Mouse (Mus musculus) spleen, adult 2 months (tissue): ENCODE measurements around the gene Gnb1l. TPM values are rescaled to one million over a fixed set of nuclear protein-coding genes. Genes with fewer than 3 reads are reported as not detected.

Experiments used
- DNase-seq, 2 experiments: peaks; one replicate each; pipeline versions ENCODE4 v3.0.0 to v3.0.0-alpha.2; 2012 to 2021; ENCODE audit warnings: low spot score in 2 of 2, low read depth in 1 of 2
- H3K27ac ChIP-seq: fragments of 200-500 bp; 2 replicates; pipeline ENCODE4 v1.5.1; 2012; ENCODE audit warnings: low read length, inconsistent platforms; ENCODE audit not compliant: insufficient read depth
- H3K27me3 ChIP-seq: fragments of 200-500 bp; 2 replicates; pipeline ENCODE4 v1.6.1; 2012; ENCODE audit warnings: mild to moderate bottlenecking, moderate library complexity, low read length, inconsistent platforms; ENCODE audit not compliant: control insufficient read depth, insufficient read depth
- H3K36me3 ChIP-seq: fragments of 200-500 bp; 2 replicates; pipeline ENCODE4 v1.6.1; 2012; ENCODE audit warnings: mild to moderate bottlenecking, low read length, inconsistent platforms; ENCODE audit not compliant: control insufficient read depth, insufficient read depth
- H3K4me1 ChIP-seq: fragments of 200-500 bp; 2 replicates; pipeline ENCODE4 v1.6.1; 2011; ENCODE audit warnings: inconsistent platforms; ENCODE audit not compliant: control insufficient read depth, insufficient read depth, insufficient read length
- H3K4me3 ChIP-seq: fragments of 200-500 bp; 2 replicates; pipeline ENCODE4 v1.5.1; 2011; ENCODE audit warnings: mild to moderate bottlenecking, inconsistent platforms; ENCODE audit not compliant: insufficient read depth, insufficient read length; ENCODE audit errors: extremely low read depth
- CTCF ChIP-seq: fragments of 200-500 bp; IDR thresholded peaks from 2 replicates; pipeline ENCODE4 v1.5.1; 2011; ENCODE audit warnings: mild to moderate bottlenecking, inconsistent platforms; ENCODE audit not compliant: insufficient read depth, insufficient read length, insufficient replicate concordance; ENCODE audit errors: extremely low read depth
- POLR2A ChIP-seq: fragments of 200-500 bp; IDR thresholded peaks from 2 replicates; pipeline ENCODE4 v1.6.1; 2011; ENCODE audit warnings: low read depth, low read length, inconsistent platforms
- WGBS: fragments of 180-500 bp; shearing (Covaris S2); methylation state at CpG from one replicate; pipeline ENCODE4 v1.1.7; 2018; 5-methylcytosine and 5-hydroxymethylcytosine counted together
- polyA plus RNA-seq: library from polyadenylated mRNA; depleted of rRNA; stranded (reverse); fragments of >200 nt; gene quantifications from 2 replicates; pipeline ENCODE4 v1.2.3, GENCODE M21; 2012

Gnb1l gene
- polyA plus RNA-seq, 1 experiment = 11.3 TPM

- H3K4me3 ChIP-seq = no peak overlapping the region
- 56% methylated on average over 1 of the region's 1 CpGs for WGBS
- H3K36me3 ChIP-seq = no peaks in the 10 kb centered on the region; the same call in 1 of the 2 replicates
- DNase-seq = no peak
- H3K4me1 ChIP-seq = no peaks in the 10 kb centered on the region
- H3K27me3 ChIP-seq = no peaks in the 10 kb centered on the region
- H3K27ac ChIP-seq = no peak overlapping the region
- TF ChIP-seq CTCF (no peak), POLR2A (no peak)
Measured at GRCm38 (mm10) chr16:18490894-18491293, 7.6 kb upstream of the Gnb1l start.

- peak overlapping the region; percentile 93 for H3K4me3 ChIP-seq
- H3K4me1 ChIP-seq = peaks cover 9% of the 10 kb centered on the region
- no peak for DNase-seq
- 5% methylated on average over 6 of the region's 6 CpGs for WGBS
- H3K36me3 ChIP-seq = peaks cover 2% of the 10 kb centered on the region; the same call in 1 of the 2 replicates
- H3K27ac ChIP-seq = peak overlapping the region; percentile 91
- no peak for TF ChIP-seq CTCF
- no peaks in the 10 kb centered on the region for H3K27me3 ChIP-seq
Measured at GRCm38 (mm10) chr16:18497865-18498515, 523 bp upstream of the Gnb1l start.

- Histone ChIP-seq H3K4me3 (peak overlapping the region; percentile 93), H3K36me3 (peaks cover 2% of the 10 kb centered on the region; the same call in 1 of the 2 replicates), H3K27me3 (no peaks in the 10 kb centered on the region), H3K27ac (no peak overlapping the region; the same call in 1 of the 2 replicates), H3K4me1 (peaks cover 9% of the 10 kb centered on the region)
- DNase-seq = peak in 1 of 2 experiments; percentile 12
- 0% methylated on average over 24 of the region's 24 CpGs for WGBS
- TF ChIP-seq CTCF = no peak
- TF ChIP-seq POLR2A = no peak
Measured at GRCm38 (mm10) chr16:18498996-18499395, 483 bp downstream of the Gnb1l start.

GRCm38 (mm10) chr16:18501531-18501930, 3.0 kb downstream of the Gnb1l start:
- H3K4me3 ChIP-seq = no peak overlapping the region
- no peaks in the 10 kb centered on the region for H3K27me3 ChIP-seq
- DNase-seq = no peak
- H3K36me3 ChIP-seq = peaks cover 2% of the 10 kb centered on the region; the same call in 1 of the 2 replicates
- no peak for TF ChIP-seq CTCF
- TF ChIP-seq POLR2A = no peak
- WGBS = 82% methylated on average over 6 of the region's 6 CpGs
- peaks cover 9% of the 10 kb centered on the region for H3K4me1 ChIP-seq
- H3K27ac ChIP-seq = no peak overlapping the region

- no peak overlapping the region for H3K4me3 ChIP-seq
- H3K27ac ChIP-seq = no peak overlapping the region
- TF ChIP-seq POLR2A (no peak), CTCF (no peak)
- peaks cover 4% of the 10 kb centered on the region; the same call in 1 of the 2 replicates for H3K4me1 ChIP-seq
- H3K27me3 ChIP-seq = no peaks in the 10 kb centered on the region
- H3K36me3 ChIP-seq = peaks cover 2% of the 10 kb centered on the region; the same call in 1 of the 2 replicates
- peak in 1 of 2 experiments; percentile 5 for DNase-seq
- 81% methylated on average over 14 of the region's 14 CpGs for WGBS
Measured at GRCm38 (mm10) chr16:18503566-18504342, 5.2 kb downstream of the Gnb1l start.

GRCm38 (mm10) chr16:18506524-18507199, 8.1 kb downstream of the Gnb1l start:
- TF ChIP-seq POLR2A (no peak), CTCF (no peak)
- Histone ChIP-seq H3K4me3 (no peak overlapping the region), H3K36me3 (no peaks in the 10 kb centered on the region; the same call in 1 of the 2 replicates), H3K27ac (no peak overlapping the region), H3K4me1 (no peaks in the 10 kb centered on the region), H3K27me3 (no peaks in the 10 kb centered on the region)
- WGBS = 91% methylated on average over 3 of the region's 3 CpGs
- no peak for DNase-seq
